Mouse (Mus musculus) limb, embryonic 11.5 days (tissue): Measurements from ENCODE around the gene Ero1l. TPM values are rescaled to one million over a fixed set of nuclear protein-coding genes. Genes with fewer than 3 reads are reported as not detected.
A peak's percentile ranks its signal among the peaks of the same experiment; 100 is the strongest.

Source experiments
- ATAC-seq: fragments of 200-750 bp; cut with Nextera tagmentation; 2 replicates; pipeline ENCODE4 v1.8.0; 2017; ENCODE audit warnings: low read depth; ENCODE audit not compliant: insufficient number of reproducible peaks, low FRiP score, low TSS enrichment
- DNase-seq: peaks from one replicate; pipeline ENCODE4 v3.0.0-alpha.2; 2015; ENCODE audit warnings: low spot score
- H3K27ac ChIP-seq: fragments of 300-500 bp; sonication (generic); replicated peaks from 2 replicates; pipeline ENCODE4 v1.5.1; 2014; ENCODE audit warnings: low read depth, mild to moderate bottlenecking, low read length
- H3K27me3 ChIP-seq: fragments of 300-500 bp; sonication (generic); 2 replicates; pipeline ENCODE4 v1.6.1; 2014; ENCODE audit warnings: mild to moderate bottlenecking, low read length, mixed read lengths; ENCODE audit not compliant: control insufficient read depth, insufficient read depth
- H3K36me3 ChIP-seq: fragments of 300-500 bp; sonication (generic); 2 replicates; pipeline ENCODE4 v1.6.1; 2014; ENCODE audit warnings: mild to moderate bottlenecking, low read length, moderate library complexity, mixed read lengths; ENCODE audit not compliant: control insufficient read depth, insufficient read depth
- H3K4me1 ChIP-seq: fragments of 300-500 bp; sonication (generic); 2 replicates; pipeline ENCODE4 v1.6.1; 2014; ENCODE audit warnings: low read length, mixed read lengths; ENCODE audit not compliant: control insufficient read depth, insufficient read depth
- H3K4me2 ChIP-seq: fragments of 300-500 bp; sonication (generic); 2 replicates; pipeline ENCODE4 v1.6.1; 2014; ENCODE audit warnings: low read depth, mild to moderate bottlenecking, moderate library complexity; ENCODE audit not compliant: severe bottlenecking
- H3K4me3 ChIP-seq: fragments of 300-500 bp; sonication (generic); 2 replicates; pipeline ENCODE4 v1.5.1; 2014; ENCODE audit warnings: low read depth, low read length
- H3K9ac ChIP-seq: fragments of 300-500 bp; sonication (generic); 2 replicates; pipeline ENCODE4 v1.6.1; 2014; ENCODE audit warnings: mild to moderate bottlenecking, low read length
- H3K9me3 ChIP-seq: fragments of 300-500 bp; sonication (generic); 2 replicates; pipeline ENCODE4 v1.6.1; 2016; ENCODE audit warnings: low read length; ENCODE audit not compliant: control insufficient read depth
- WGBS: fragments of 180-500 bp; shearing (Covaris S2); extraction: QIAGEN DNeasy Blood & Tissue Kit; methylation state at CpG from one replicate; pipeline ENCODE4 v1.1.7; 2014; 5-methylcytosine and 5-hydroxymethylcytosine counted together
- polyA plus RNA-seq: library from polyadenylated mRNA; unstranded; fragments of >200 nt; fragmentation: Nextera tagmentation; extraction: Ambion mirVana; gene quantifications from 2 replicates; pipeline ENCODE4 v1.2.1, GENCODE M21; 2014

Ero1l gene
- polyA plus RNA-seq, 1 experiment from 2014 or later = 29.3 TPM

DNA sequence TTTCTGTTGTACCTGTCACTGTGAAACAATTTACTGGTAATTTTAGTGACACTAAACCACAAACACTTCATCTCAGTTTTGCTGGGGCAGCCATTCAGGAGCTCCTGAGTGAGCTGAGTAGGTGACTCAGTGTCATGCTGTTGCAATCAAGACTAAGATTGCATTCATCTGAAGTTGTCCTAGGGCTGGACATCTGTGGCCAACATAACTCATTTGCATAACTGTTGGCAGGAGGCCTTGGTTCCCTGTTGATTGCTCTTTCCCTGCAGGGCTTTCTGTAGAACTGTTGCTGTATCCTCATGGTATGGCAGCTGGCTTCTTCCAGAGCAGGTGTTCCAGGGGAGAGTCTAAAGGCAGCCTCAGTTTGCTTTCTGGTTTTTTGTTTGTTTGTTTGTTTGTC is 6.9 kb upstream of the Ero1l start:
- DNase-seq = no peak
- H3K27ac ChIP-seq = no peak overlapping the region

DNA sequence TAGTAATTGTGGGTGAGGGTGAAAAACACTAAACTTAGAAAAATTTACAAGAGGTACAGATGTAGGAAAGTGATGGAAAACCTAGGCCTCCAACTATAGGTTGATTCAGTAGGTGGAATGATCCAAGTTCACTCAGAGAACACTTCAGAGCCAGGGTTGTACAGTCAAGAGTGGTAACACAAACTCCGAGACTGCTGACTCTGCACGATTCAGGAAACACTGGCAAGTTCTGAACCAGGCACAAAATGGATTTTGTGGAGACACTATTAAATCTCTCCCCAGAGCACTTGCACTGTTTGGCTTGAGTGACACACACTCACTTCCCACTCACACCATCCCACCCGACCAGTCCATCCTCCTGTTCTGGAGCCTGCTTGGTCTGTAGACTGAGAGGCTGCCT is 4.7 kb upstream of the Ero1l start:
- H3K36me3 ChIP-seq = no peaks in the 10 kb centered on the region
- H3K4me3 ChIP-seq = no peak overlapping the region
- H3K4me2 ChIP-seq = no peak overlapping the region
- no peak overlapping the region for H3K27ac ChIP-seq
- no peak for ATAC-seq
- 89% methylated on average over 3 of the region's 3 CpGs for WGBS
- H3K4me1 ChIP-seq = no peaks in the 10 kb centered on the region
- H3K9ac ChIP-seq = no peak overlapping the region
- H3K27me3 ChIP-seq = no peaks in the 10 kb centered on the region
- H3K9me3 ChIP-seq = no peaks in the 10 kb centered on the region
- no peak for DNase-seq

More for the DNA sequence above, 6.9 kb upstream of the Ero1l start:
- Histone ChIP-seq H3K9ac (no peak overlapping the region), H3K4me2 (no peak overlapping the region), H3K4me1 (no peaks in the 10 kb centered on the region), H3K27me3 (no peaks in the 10 kb centered on the region), H3K4me3 (no peak overlapping the region), H3K36me3 (no peaks in the 10 kb centered on the region), H3K9me3 (no peaks in the 10 kb centered on the region)
- no peak for ATAC-seq

DNA sequence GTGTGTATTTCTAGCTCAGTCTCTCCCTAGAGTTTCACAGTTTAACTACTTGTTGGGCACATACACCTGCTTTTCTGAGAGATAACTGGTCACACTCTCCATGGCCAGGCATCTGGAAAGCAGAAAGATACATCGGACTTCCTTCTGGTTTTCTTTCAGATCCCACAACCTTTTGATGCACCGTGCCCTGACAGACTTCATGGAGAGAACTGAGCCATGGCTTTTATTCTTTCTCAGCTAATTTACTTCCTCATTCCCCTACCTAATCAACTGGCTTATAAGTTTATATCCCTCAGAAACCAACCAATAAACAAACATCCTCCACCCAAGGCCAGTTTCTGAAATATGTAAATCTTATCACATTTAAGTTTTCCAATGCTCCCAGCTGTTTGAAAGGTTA is 3.9 kb upstream of the Ero1l start:
- H3K9me3 ChIP-seq = no peaks in the 10 kb centered on the region
- no peak overlapping the region for H3K9ac ChIP-seq
- 0 out of 2 replicates have a peak, but pooled peaks cover under 1% of the 10 kb centered on the region for H3K4me1 ChIP-seq
- H3K27me3 ChIP-seq = no peaks in the 10 kb centered on the region
- DNase-seq (no peak), ATAC-seq (no peak)
- no peak overlapping the region for H3K4me3 ChIP-seq
- no peak overlapping the region for H3K4me2 ChIP-seq
- no peak overlapping the region for H3K27ac ChIP-seq
- WGBS = 90% methylated on average over 2 of the region's 2 CpGs
- no peaks in the 10 kb centered on the region for H3K36me3 ChIP-seq

DNA sequence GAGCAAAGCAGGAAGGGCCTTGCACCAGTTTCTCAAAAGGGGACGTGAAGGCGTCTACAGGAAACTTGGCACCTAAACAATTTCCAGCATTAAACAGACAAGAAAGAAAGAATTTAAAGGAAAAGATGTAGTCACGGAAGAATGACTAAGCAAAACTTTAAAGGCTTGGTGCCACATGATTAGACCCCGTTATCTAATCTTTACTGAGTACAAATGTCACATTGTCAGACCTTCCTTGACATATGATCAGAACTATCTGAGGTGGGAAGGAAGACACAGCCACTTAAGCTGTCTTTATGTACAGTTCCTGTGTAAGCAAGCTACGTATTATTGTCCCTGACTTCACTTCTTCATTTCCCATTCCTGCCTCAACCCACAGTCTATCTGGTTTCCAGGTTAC is 3.1 kb upstream of the Ero1l start:
- H3K27ac ChIP-seq = no peak overlapping the region
- no peaks in the 10 kb centered on the region for H3K9me3 ChIP-seq

DNA sequence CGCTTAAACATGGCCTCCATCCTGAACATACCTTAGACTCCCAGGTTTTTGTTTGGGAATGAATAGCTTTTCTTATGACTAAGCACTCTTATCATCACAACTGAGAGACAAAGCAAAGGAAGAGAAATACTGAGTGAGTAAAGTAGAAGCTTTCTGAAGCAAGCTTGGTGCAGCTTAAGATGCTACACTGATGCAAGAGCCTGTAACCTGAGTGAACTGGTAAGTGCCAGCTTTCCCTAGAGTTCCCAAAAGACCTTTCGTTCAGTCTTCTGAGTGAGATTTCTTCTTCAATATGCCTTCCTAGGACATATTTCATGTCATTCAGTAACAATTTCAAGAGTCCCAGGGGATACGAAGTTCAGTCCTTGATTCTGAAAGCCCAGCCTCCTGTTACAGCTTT is 2.5 kb upstream of the Ero1l start:
- Histone ChIP-seq H3K4me1 (0 out of 2 replicates have a peak, but pooled peaks cover 5% of the 10 kb centered on the region), H3K9ac (no peak overlapping the region), H3K4me2 (no peak overlapping the region), H3K36me3 (no peaks in the 10 kb centered on the region), H3K27me3 (no peaks in the 10 kb centered on the region), H3K9me3 (no peaks in the 10 kb centered on the region), H3K4me3 (no peak overlapping the region), H3K27ac (no peak overlapping the region)
- 79% methylated on average over 3 of the region's 3 CpGs for WGBS
- ATAC-seq = no peak
- no peak for DNase-seq

More for the DNA sequence above, 3.1 kb upstream of the Ero1l start:
- H3K4me3 ChIP-seq = no peak overlapping the region
- H3K9ac ChIP-seq = no peak overlapping the region
- H3K27me3 ChIP-seq = no peaks in the 10 kb centered on the region
- no peaks in the 10 kb centered on the region for H3K36me3 ChIP-seq
- H3K4me1 ChIP-seq = 0 out of 2 replicates have a peak, but pooled peaks cover 5% of the 10 kb centered on the region
- no peak overlapping the region for H3K4me2 ChIP-seq
- no peak for DNase-seq
- ATAC-seq = no peak
- WGBS = 89% methylated on average over 5 of the region's 5 CpGs

DNA sequence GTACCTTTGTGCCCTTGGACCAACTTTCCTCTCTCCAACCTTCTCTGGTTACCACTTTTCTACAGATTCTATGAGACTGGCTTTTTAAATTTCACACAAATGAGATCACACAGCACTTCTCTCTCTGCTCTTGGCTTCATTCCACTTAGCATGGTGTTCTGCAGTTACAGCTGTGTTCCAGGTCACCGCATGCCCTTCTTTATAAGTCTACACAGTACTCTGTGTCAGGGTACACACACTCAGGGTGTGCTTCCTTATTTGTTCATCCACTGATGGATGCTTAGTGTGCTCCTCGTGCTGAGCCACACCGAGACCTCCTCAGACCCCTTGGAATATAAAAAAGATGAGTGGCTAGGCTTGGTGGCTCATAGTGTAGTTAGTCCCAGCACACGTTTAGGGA is 1.5 kb upstream of the Ero1l start:
- 82% methylated on average over 4 of the region's 4 CpGs for WGBS
- H3K4me1 ChIP-seq = 0 out of 2 replicates have a peak, but pooled peaks cover 5% of the 10 kb centered on the region
- DNase-seq = no peak

DNA sequence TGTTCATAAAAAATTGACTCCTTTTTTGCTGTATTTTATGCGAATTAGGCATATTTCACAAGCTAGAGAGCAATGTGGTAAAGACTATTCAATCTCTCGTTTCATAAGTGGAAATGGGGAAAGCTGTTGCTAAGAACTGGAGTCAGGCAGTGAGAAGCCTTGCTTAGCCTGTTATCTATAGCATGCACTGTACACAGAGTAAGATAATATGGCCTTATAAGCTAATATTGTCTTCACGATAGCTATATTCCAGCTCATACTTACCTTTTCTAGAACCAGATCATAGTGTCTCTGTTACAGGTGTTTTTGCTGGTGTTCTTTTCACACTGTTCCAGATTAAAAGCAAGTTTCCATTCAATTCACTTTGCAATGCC is 653 bp upstream of the Ero1l start:
- no peaks in the 10 kb centered on the region for H3K27me3 ChIP-seq
- DNase-seq (no peak), ATAC-seq (no peak)
- 0 out of 2 replicates have a peak, but pooled peaks cover 5% of the 10 kb centered on the region for H3K4me1 ChIP-seq
- H3K4me2 ChIP-seq = no peak overlapping the region
- no peak overlapping the region for H3K4me3 ChIP-seq
- 70% methylated on average over 3 of the region's 3 CpGs for WGBS
- H3K9ac ChIP-seq = no peak overlapping the region
- no peaks in the 10 kb centered on the region for H3K9me3 ChIP-seq
- no peaks in the 10 kb centered on the region for H3K36me3 ChIP-seq
- no peak overlapping the region for H3K27ac ChIP-seq

More for the DNA sequence above, 1.5 kb upstream of the Ero1l start:
- no peak for ATAC-seq
- no peaks in the 10 kb centered on the region for H3K9me3 ChIP-seq
- no peak overlapping the region for H3K27ac ChIP-seq
- H3K27me3 ChIP-seq = no peaks in the 10 kb centered on the region
- no peak overlapping the region for H3K4me2 ChIP-seq
- H3K4me3 ChIP-seq = no peak overlapping the region
- H3K9ac ChIP-seq = no peak overlapping the region
- H3K36me3 ChIP-seq = no peaks in the 10 kb centered on the region

DNA sequence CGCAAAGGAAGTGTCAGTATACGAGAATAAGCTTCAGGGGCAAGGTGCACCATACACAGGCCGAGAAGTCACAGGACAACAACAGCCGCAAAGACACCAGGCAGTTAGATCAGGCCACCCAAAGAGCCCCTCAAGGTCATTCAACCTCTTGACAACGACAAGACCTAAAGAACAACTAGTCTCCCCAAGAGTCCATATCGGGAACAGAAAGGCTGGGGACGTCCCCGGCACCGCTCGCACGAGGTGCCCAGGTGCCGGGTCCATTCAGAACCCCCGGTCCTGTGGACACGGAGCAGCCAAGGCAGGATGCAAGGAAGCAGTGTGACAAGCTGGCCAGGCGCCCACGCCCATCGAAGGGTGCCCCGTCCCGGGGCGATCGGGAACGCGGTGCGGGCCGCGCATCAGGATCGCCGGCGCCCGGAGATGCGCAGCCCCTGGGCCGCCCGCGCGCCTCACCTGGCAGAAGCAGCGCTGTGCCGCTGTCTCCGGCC is 605 bp downstream of the Ero1l start:
- peak overlapping the region; percentile 72 for H3K4me2 ChIP-seq
- H3K4me3 ChIP-seq = peak overlapping the region; percentile 85
- no peaks in the 10 kb centered on the region for H3K36me3 ChIP-seq
- peak overlapping the region; percentile 93 for H3K9ac ChIP-seq
- under 1% methylated on average over 21 of the region's 38 CpGs for WGBS
- ATAC-seq (peak; percentile 0; the same call in 1 of the 2 replicates), DNase-seq (no peak)
- 0 out of 2 replicates have a peak, but pooled peaks cover 5% of the 10 kb centered on the region for H3K4me1 ChIP-seq
- no peaks in the 10 kb centered on the region for H3K9me3 ChIP-seq
- no peaks in the 10 kb centered on the region for H3K27me3 ChIP-seq
- H3K27ac ChIP-seq = no peak overlapping the region

DNA sequence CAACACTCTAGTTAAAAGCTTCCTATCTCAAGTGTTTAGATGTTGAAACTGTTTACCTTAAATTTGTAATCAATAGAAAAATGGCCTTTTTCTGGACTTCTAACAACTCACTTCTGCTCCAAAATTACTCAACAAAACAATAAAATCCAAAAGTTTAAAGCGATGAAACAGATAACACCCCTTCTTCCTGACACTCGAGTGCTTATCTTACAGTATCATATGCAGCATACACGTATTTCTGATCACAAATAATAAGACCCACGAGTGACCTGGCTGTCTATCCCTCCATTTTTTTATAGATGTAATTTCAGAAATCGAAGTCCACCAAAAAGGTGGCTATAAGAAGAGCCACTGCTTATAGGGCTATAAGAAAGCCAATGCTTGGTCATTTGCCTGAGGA is 1.6 kb downstream of the Ero1l start:
- DNase-seq (no peak), ATAC-seq (no peak)
- Histone ChIP-seq H3K4me3 (peak overlapping the region; percentile 85), H3K27me3 (no peaks in the 10 kb centered on the region), H3K4me1 (0 out of 2 replicates have a peak, but pooled peaks cover 5% of the 10 kb centered on the region), H3K9ac (no peak overlapping the region), H3K9me3 (no peaks in the 10 kb centered on the region), H3K27ac (no peak overlapping the region), H3K4me2 (peak overlapping the region; percentile 72; the same call in 1 of the 2 replicates), H3K36me3 (no peaks in the 10 kb centered on the region)
- 80% methylated on average over 5 of the region's 5 CpGs for WGBS
